Mouse (Mus musculus) heart, adult 2 months (tissue): Measurements from ENCODE around the gene Celf5. TPM values are rescaled to one million over a fixed set of nuclear protein-coding genes. Genes with fewer than 3 reads are reported as not detected.
A peak's percentile ranks its signal among the peaks of the same experiment; 100 is the strongest.

Experiments used
- DNase-seq, 2 experiments: peaks; one replicate each; pipeline ENCODE4 v3.0.0; 2021
- H3K27ac ChIP-seq: fragments of 200-600 bp; 2 replicates; pipeline ENCODE4 v1.8.1; 2022
- H3K27me3 ChIP-seq: fragments of 200-500 bp; 2 replicates; pipeline ENCODE4 v1.6.1; 2012; ENCODE audit warnings: mild to moderate bottlenecking, low read length, inconsistent platforms, mixed read lengths; ENCODE audit not compliant: control insufficient read depth, insufficient read depth
- H3K36me3 ChIP-seq: fragments of 200-500 bp; 2 replicates; pipeline ENCODE4 v1.6.1; 2012; ENCODE audit warnings: low read length, inconsistent platforms; ENCODE audit not compliant: control insufficient read depth, insufficient read depth
- H3K4me1 ChIP-seq: fragments of 200-500 bp; 2 replicates; pipeline ENCODE4 v1.6.1; 2011; ENCODE audit warnings: low read length; ENCODE audit not compliant: control insufficient read depth, insufficient read depth
- H3K4me3 ChIP-seq: fragments of 200-600 bp; 2 replicates; pipeline ENCODE4 v1.8.1; 2022
- H3K79me2 ChIP-seq: fragments of 200-500 bp; replicated peaks from 2 replicates; pipeline ENCODE4 v1.6.1; 2012; ENCODE audit warnings: mild to moderate bottlenecking, inconsistent platforms, low read length, moderate library complexity, mixed read lengths; ENCODE audit not compliant: control insufficient read depth, insufficient read depth
- H3K9ac ChIP-seq: fragments of 200-500 bp; 2 replicates; pipeline ENCODE4 v1.6.1; 2012; ENCODE audit warnings: low read depth, mild to moderate bottlenecking, control low read depth, inconsistent platforms, low read length, mixed read lengths
- CTCF ChIP-seq: fragments of 200-600 bp; IDR thresholded peaks from 2 replicates; pipeline ENCODE4 v1.8.1; 2022; ENCODE audit warnings: antibody characterized with exemption, mild to moderate bottlenecking, moderate library complexity
- EP300 ChIP-seq: fragments of 200-500 bp; IDR thresholded peaks from 2 replicates; pipeline ENCODE4 v1.6.1; 2011; ENCODE audit warnings: low read depth, low read length, control low read depth; ENCODE audit not compliant: insufficient read depth
- POLR2A ChIP-seq: fragments of 200-500 bp; IDR thresholded peaks from 2 replicates; pipeline ENCODE4 v1.6.1; 2011; ENCODE audit warnings: mild to moderate bottlenecking, low read depth, low read length, control low read depth; ENCODE audit not compliant: insufficient read depth
- WGBS: fragments of 180-500 bp; shearing (Covaris S2); methylation state at CpG from one replicate; pipeline ENCODE4 v1.1.7; 2018; 5-methylcytosine and 5-hydroxymethylcytosine counted together
- intact Hi-C: fragments of 180-260 bp; cut with DNase I; formaldehyde crosslinking; loops from one replicate; pipeline ENCODE4 v1.15.1; 2025
- polyA plus RNA-seq: library from polyadenylated mRNA; depleted of rRNA; stranded (reverse); fragments of >200 nt; gene quantifications from 2 replicates; pipeline ENCODE4 v1.2.3, GENCODE M21; 2012
- total RNA-seq, 2 experiments: library from RNA; stranded (reverse); gene quantifications; 2 replicates each; pipeline ENCODE4 v1.2.3; 2021

Celf5 gene
- total and polyA plus RNA-seq, 3 experiments: 0.16 to 0.39 TPM; not detected in 1

DNA sequence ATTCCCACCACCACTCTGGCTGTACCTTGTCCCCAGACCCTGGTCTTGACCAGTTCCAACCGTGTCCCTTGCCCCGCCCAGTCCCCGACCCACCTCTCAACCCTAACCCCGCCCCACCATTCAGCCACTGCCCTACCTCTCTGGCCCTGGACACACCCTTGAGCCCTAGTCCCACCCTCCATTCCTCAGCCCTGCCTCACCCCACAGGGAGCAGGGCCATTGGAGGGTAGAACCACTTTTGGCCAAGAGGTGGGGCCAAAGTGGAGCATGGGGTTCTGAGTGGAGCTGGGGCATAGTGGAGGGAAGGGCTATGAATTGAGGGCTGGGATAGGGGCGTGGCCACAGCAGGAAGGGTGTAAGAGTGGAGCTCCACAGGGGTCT lies 17.3 kb downstream of the Celf5 start:
- no peak for DNase-seq
- Histone ChIP-seq H3K36me3 (no peaks in the 10 kb centered on the region), H3K27ac (no peak overlapping the region), H3K4me1 (no peaks in the 10 kb centered on the region), H3K9ac (no peak overlapping the region), H3K79me2 (no peaks in the 10 kb centered on the region), H3K4me3 (no peak overlapping the region), H3K27me3 (peaks cover 15% of the 10 kb centered on the region)
- TF ChIP-seq EP300 (no peak), POLR2A (no peak), CTCF (no peak)
- intact Hi-C loops: no loop called here
- WGBS: 10% methylated on average over 5 of the region's 5 CpGs

DNA sequence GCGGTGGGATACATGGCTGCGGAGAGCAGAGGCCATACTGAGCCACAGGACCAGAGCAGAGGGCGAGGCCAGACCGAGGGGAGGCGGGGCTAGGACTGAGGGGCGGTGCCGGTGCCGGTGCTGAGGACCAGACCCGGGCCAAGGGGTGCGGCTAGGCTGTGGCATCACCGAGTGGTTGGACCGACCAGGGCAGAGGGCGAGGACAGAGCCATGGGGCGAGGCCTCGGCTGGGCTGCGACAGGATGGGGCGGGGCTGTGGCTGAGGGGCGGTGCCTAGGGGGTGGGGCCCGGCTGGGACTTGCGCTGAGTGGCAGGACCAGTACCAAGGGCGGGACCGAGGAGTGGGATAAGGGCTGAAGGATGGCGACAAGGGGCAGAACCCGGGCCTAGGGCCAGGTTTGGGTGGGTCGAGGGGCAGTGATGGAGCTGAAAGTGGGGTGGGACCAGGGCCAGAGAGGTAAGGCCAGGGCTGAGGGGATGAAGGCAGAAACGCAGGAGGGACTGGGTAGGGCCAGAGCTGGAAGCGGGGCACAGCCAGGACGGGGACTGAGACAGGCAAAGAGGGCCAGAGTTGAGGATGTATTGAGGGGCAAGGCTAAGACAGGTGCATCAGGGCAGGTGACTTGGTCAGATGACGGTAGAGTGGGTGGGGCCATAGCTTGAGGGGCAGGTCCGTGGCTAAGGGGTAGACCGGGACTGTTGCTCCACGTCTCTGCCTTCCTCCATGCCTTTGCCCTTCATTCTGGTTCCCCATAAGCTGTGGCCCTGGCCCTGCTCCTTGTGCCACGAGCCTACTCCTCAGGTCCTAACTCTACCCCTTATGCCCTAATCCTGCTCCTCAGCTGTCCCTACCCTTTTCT lies 17.9 kb downstream of the Celf5 start:
- no peaks in the 10 kb centered on the region for H3K4me1 ChIP-seq
- H3K27ac ChIP-seq: no peak overlapping the region
- peaks cover 15% of the 10 kb centered on the region for H3K27me3 ChIP-seq
- no peaks in the 10 kb centered on the region for H3K79me2 ChIP-seq
- no peaks in the 10 kb centered on the region for H3K36me3 ChIP-seq
- TF ChIP-seq EP300 (no peak), POLR2A (no peak), CTCF (no peak)
- H3K9ac ChIP-seq: no peak overlapping the region
- peak in 1 of 2 experiments; percentile 37 for DNase-seq
- WGBS: 5% methylated on average over 33 of the region's 33 CpGs
- intact Hi-C loops: no loop called here
- H3K4me3 ChIP-seq: no peak overlapping the region

GRCm38 (mm10) chr10:81463531-81463930 lies 19.0 kb downstream of the Celf5 start:
- H3K27me3 ChIP-seq: peaks cover 15% of the 10 kb centered on the region
- TF ChIP-seq EP300 (no peak), POLR2A (no peak), CTCF (no peak)
- no peak overlapping the region for H3K4me3 ChIP-seq
- H3K9ac ChIP-seq: no peak overlapping the region
- 56% methylated on average over 4 of the region's 4 CpGs for WGBS
- H3K27ac ChIP-seq: no peak overlapping the region
- no peaks in the 10 kb centered on the region for H3K36me3 ChIP-seq
- intact Hi-C loops: no loop called here
- no peaks in the 10 kb centered on the region for H3K4me1 ChIP-seq
- no peaks in the 10 kb centered on the region for H3K79me2 ChIP-seq
- DNase-seq: no peak

GRCm38 (mm10) chr10:81462917-81463316 lies 19.6 kb downstream of the Celf5 start:
- 85% methylated on average over 7 of the region's 7 CpGs for WGBS
- H3K9ac ChIP-seq: no peak overlapping the region
- peaks cover 15% of the 10 kb centered on the region for H3K27me3 ChIP-seq
- H3K4me3 ChIP-seq: no peak overlapping the region
- H3K4me1 ChIP-seq: no peaks in the 10 kb centered on the region
- no peak for DNase-seq
- H3K36me3 ChIP-seq: no peaks in the 10 kb centered on the region
- intact Hi-C loops: no loop called here
- H3K79me2 ChIP-seq: no peaks in the 10 kb centered on the region
- no peak overlapping the region for H3K27ac ChIP-seq
- TF ChIP-seq CTCF: no peak
- no peak for TF ChIP-seq EP300
- TF ChIP-seq POLR2A: no peak

GRCm38 (mm10) chr10:81462415-81462804 lies 20.1 kb downstream of the Celf5 start:
- intact Hi-C loops: no loop called here
- DNase-seq: no peak
- H3K4me1 ChIP-seq: no peaks in the 10 kb centered on the region

GRCm38 (mm10) chr10:81461673-81462414 lies 20.7 kb downstream of the Celf5 start:
- Histone ChIP-seq H3K36me3 (no peaks in the 10 kb centered on the region), H3K79me2 (no peaks in the 10 kb centered on the region), H3K4me1 (no peaks in the 10 kb centered on the region), H3K27ac (no peak overlapping the region), H3K9ac (no peak overlapping the region), H3K27me3 (peaks cover 15% of the 10 kb centered on the region), H3K4me3 (no peak overlapping the region)
- intact Hi-C loops: no loop called here
- WGBS: 11% methylated on average over 16 of the region's 16 CpGs
- no peak for TF ChIP-seq EP300
- TF ChIP-seq POLR2A: no peak
- no peak for TF ChIP-seq CTCF
- no peak for DNase-seq

More at GRCm38 (mm10) chr10:81462415-81462804, 20.1 kb downstream of the Celf5 start:
- H3K27ac ChIP-seq: no peak overlapping the region
- no peak for TF ChIP-seq CTCF
- TF ChIP-seq EP300: no peak
- TF ChIP-seq POLR2A: no peak
- no peak overlapping the region for H3K9ac ChIP-seq
- 35% methylated on average over 7 of the region's 7 CpGs for WGBS
- no peaks in the 10 kb centered on the region for H3K79me2 ChIP-seq
- no peak overlapping the region for H3K4me3 ChIP-seq
- peaks cover 15% of the 10 kb centered on the region for H3K27me3 ChIP-seq
- H3K36me3 ChIP-seq: no peaks in the 10 kb centered on the region
